Mouse (Mus musculus) embryonic facial prominence, embryonic 11.5 days (tissue): Measurements from ENCODE around the gene Rpl6. TPM values are rescaled to one million over a fixed set of nuclear protein-coding genes. Genes with fewer than 3 reads are reported as not detected.

Experiments
- ATAC-seq: fragments of 200-750 bp; cut with Nextera tagmentation; replicated peaks from 2 replicates; pipeline ENCODE4 v1.8.0; 2017; ENCODE audit warnings: low read depth; ENCODE audit not compliant: insufficient number of reproducible peaks, low FRiP score, low TSS enrichment
- DNase-seq: peaks from one replicate; pipeline ENCODE4 v3.0.0-alpha.2; 2015; ENCODE audit warnings: low spot score
- H3K27ac ChIP-seq: fragments of 300-500 bp; sonication (generic); replicated peaks from 2 replicates; pipeline ENCODE4 v1.5.1; 2014; ENCODE audit warnings: mild to moderate bottlenecking, low read depth, low read length, control low read depth
- H3K27me3 ChIP-seq: fragments of 300-500 bp; sonication (generic); 2 replicates; pipeline ENCODE4 v1.6.1; 2014; ENCODE audit warnings: mild to moderate bottlenecking, low read length, moderate library complexity, mixed read lengths; ENCODE audit not compliant: control insufficient read depth, insufficient read depth
- H3K36me3 ChIP-seq: fragments of 300-500 bp; sonication (generic); replicated peaks from 2 replicates; pipeline ENCODE4 v1.6.1; 2014; ENCODE audit warnings: low read depth, mild to moderate bottlenecking, low read length, moderate library complexity, mixed read lengths; ENCODE audit not compliant: control insufficient read depth, insufficient read depth
- H3K4me1 ChIP-seq: fragments of 300-500 bp; sonication (generic); 2 replicates; pipeline ENCODE4 v1.6.1; 2014; ENCODE audit warnings: low read length, mixed read lengths; ENCODE audit not compliant: control insufficient read depth, insufficient read depth
- H3K4me2 ChIP-seq: fragments of 300-500 bp; sonication (generic); 2 replicates; pipeline ENCODE4 v1.6.1; 2014; ENCODE audit warnings: low read depth, mild to moderate bottlenecking, control low read depth, low read length, moderate library complexity
- H3K4me3 ChIP-seq: fragments of 300-500 bp; sonication (generic); 2 replicates; pipeline ENCODE4 v1.5.1; 2014; ENCODE audit warnings: low read depth, low read length, control low read depth
- H3K9ac ChIP-seq: fragments of 300-500 bp; sonication (generic); replicated peaks from 2 replicates; pipeline ENCODE4 v1.6.1; 2014; ENCODE audit warnings: mild to moderate bottlenecking, control low read depth, low read length
- H3K9me3 ChIP-seq: fragments of 300-500 bp; sonication (generic); replicated peaks from 2 replicates; pipeline ENCODE4 v1.6.1; 2016; ENCODE audit warnings: mild to moderate bottlenecking, low read length, inconsistent platforms, mixed read lengths; ENCODE audit not compliant: control insufficient read depth
- WGBS: fragments of 180-500 bp; shearing (Covaris S2); extraction: QIAGEN DNeasy Blood & Tissue Kit; methylation state at CpG from one replicate; pipeline ENCODE4 v1.1.7; 2014; 5-methylcytosine and 5-hydroxymethylcytosine counted together
- polyA plus RNA-seq: library from polyadenylated mRNA; unstranded; fragments of >200 nt; fragmentation: Nextera tagmentation; extraction: Ambion mirVana; gene quantifications from 2 replicates; pipeline ENCODE4 v1.2.1, GENCODE M21; 2014

Rpl6 gene
- polyA plus RNA-seq, 1 experiment from 2014 or later, result 796 TPM

DNA sequence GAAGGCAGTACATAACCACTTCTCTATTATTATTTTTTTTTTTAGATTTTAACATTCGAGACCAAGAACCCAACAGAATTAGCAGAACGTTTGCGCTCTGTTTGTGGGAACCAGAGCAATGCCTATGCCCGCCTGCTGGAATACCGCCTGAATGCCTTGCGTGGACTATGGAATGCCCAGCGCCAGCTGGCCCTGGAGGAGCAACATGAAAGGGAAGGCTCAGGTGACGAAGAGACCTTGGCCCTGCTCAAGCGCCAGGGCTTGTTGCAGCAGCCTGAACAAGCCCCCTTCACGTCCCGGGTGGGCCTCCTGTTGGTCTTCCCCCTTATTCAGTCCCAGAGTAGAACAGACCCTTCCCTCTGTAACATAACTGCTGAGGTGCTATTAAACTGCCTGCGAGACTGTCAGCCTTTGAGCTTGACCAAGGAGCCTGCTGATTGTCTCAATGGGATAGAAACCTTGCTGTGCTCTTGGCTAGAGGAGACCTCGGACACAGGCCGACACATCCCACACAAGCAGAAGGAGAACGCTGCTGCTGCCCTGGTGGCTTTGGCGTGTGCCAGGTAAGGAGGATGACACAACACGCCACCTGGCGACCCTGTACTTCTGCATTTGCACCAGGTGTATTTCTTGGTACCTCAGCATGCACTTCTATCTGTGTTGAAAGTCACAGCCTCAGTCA, 49.7 kb downstream of the Rpl6 start:
- H3K9me3 ChIP-seq, result no peaks in the 10 kb centered on the region
- no peak overlapping the region for H3K4me2 ChIP-seq
- peaks cover 3% of the 10 kb centered on the region; the same call in 1 of the 2 replicates for H3K36me3 ChIP-seq
- no peak overlapping the region for H3K9ac ChIP-seq
- no peak for DNase-seq
- H3K27me3 ChIP-seq, result no peaks in the 10 kb centered on the region
- no peaks in the 10 kb centered on the region for H3K4me1 ChIP-seq
- no peak overlapping the region for H3K4me3 ChIP-seq
- no peak for ATAC-seq
- WGBS, result 90% methylated on average over 18 of the region's 18 CpGs
- H3K27ac ChIP-seq, result no peak overlapping the region

DNA sequence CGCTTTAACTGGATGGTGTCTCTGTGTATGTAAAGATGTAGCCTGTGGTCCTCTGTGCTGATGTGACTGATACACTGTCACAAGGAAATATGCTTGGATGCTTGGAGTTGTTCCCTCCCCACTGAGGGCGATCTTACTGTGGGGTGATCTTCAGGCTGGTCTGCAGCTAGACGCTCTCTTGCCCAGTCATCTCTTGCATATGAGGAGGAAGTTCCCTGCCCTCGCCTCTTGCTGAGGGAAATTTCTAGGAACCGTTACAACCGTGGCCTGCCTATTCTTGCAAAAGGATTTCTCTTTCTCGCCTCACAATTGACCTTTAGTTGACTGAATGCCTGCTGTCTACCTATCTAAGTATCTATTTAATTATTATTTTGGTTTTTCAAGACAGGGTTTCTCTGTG, 50.7 kb downstream of the Rpl6 start:
- 91% methylated on average over 7 of the region's 7 CpGs for WGBS
- no peak for DNase-seq
- Histone ChIP-seq H3K4me1 (no peaks in the 10 kb centered on the region), H3K27me3 (no peaks in the 10 kb centered on the region), H3K36me3 (peaks cover 3% of the 10 kb centered on the region; the same call in 1 of the 2 replicates), H3K4me3 (no peak overlapping the region), H3K27ac (no peak overlapping the region), H3K9me3 (no peaks in the 10 kb centered on the region), H3K4me2 (no peak overlapping the region), H3K9ac (no peak overlapping the region)
- no peak for ATAC-seq

Other genes with a start within 250 kb of the Rpl6 start
- 0.20 and 0.21 TPM in 2 replicates for gene Rph3a, start 194.4 kb upstream of the Rpl6 start, polyA plus RNA-seq
- 25.1 and 26.6 TPM in 2 replicates for gene Ptpn11, start 13.1 kb upstream of the Rpl6 start, polyA plus RNA-seq
- 5.7 and 7.2 TPM in 2 replicates for gene Hectd4, start 15.7 kb downstream of the Rpl6 start, polyA plus RNA-seq
- gene Trafd1, start 181.2 kb downstream of the Rpl6 start, polyA plus RNA-seq, result 62.1 and 69.5 TPM in 2 replicates
- gene Naa25, start 193.5 kb downstream of the Rpl6 start, polyA plus RNA-seq, result 47.8 and 51.8 TPM in 2 replicates
- 0.45 and 0.96 TPM in 2 replicates for gene Tmem116, start 247.4 kb downstream of the Rpl6 start, polyA plus RNA-seq
- gene Erp29, start 248.0 kb downstream of the Rpl6 start, polyA plus RNA-seq, result 102 and 110 TPM in 2 replicates